In the genomic region with DNA sequence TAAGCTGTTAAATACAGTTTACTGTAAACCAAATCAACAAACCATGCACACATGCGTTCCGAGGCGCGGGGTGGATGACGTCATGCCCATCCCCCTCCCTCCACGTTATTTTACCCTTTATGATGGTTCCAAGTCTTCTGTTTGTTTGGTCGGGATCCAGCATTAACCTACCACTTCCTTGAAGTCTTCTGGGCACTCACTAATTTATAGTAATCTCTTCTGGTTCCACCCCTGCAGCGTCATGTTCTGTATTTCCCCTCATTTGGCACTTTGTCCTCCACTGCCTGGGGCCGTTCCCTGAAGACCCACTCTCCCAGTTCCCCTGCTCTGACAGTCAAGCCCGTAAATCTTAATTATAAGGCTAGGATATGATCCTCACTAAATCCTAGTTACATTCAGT, we compare ENCODE assay signal across 10 mouse cellular contexts.
DNase-seq lines count a peak whose midpoint lies in the region; ATAC-seq and TF ChIP-seq lines count a peak whose summit lies in the region.
"Had no signal": no experiment of that assay in that cellular context is flagged by ENCODE, and none has a peak within 500 bp of the region (broad histone marks: within the 10 kb centered on the region; RNA-seq: fewer than 3 reads in every experiment).

No protein-coding gene starts in this region.

- H3K9ac ChIP-seq in heart, embryonic 15.5 days: no peak overlapping the region
- no peak overlapping the region for H3K9ac ChIP-seq in liver, embryonic 16.5 days (ENCODE audit: low read depth, low read length)
- no peak overlapping the region for H3K9ac ChIP-seq in forebrain, postnatal 0 days
- H3K9ac ChIP-seq: hindbrain, embryonic 15.5 days had no signal

- H3K4me3 ChIP-seq in heart, embryonic 15.5 days: no peak overlapping the region
- no peak overlapping the region for H3K4me3 ChIP-seq in liver, embryonic 16.5 days (ENCODE audit: low read depth, low read length)
- H3K4me3 ChIP-seq in forebrain, postnatal 0 days (ENCODE audit: low read depth, low read length): no peak overlapping the region
- H3K4me3 ChIP-seq: hindbrain, embryonic 15.5 days had no signal

- H3K9me3 ChIP-seq in heart, embryonic 15.5 days (replicated peaks): no peaks in the 10 kb centered on the region
- H3K9me3 ChIP-seq in liver, embryonic 16.5 days (replicated peaks; ENCODE audit: control insufficient read depth, low read length): no peaks in the 10 kb centered on the region
- H3K9me3 ChIP-seq in forebrain, postnatal 0 days (ENCODE audit: low read length): no peaks in the 10 kb centered on the region
- H3K9me3 ChIP-seq: hindbrain, embryonic 15.5 days had no signal

- H3K4me2 ChIP-seq in heart, embryonic 15.5 days: no peak overlapping the region
- H3K4me2 ChIP-seq in liver, embryonic 16.5 days (ENCODE audit: low read depth, low read length): no peak overlapping the region
- peak overlapping the region; percentile 5; the same call in 1 of the 2 replicates for H3K4me2 ChIP-seq in forebrain, postnatal 0 days (ENCODE audit: low read depth)
- H3K4me2 ChIP-seq: hindbrain, embryonic 15.5 days had no signal

- TF ChIP-seq CTCF in forebrain, postnatal 0 days (IDR thresholded peaks at IDR 0.05; ENCODE audit: low read depth): no peak

- no peak for ATAC-seq in heart, embryonic 15.5 days (replicated peaks; ENCODE audit: insufficient number of reproducible peaks, insufficient read depth, low FRiP score, low read depth)
- no peak for ATAC-seq in liver, embryonic 16.5 days (ENCODE audit: low read depth)
- ATAC-seq in forebrain, postnatal 0 days: peak; percentile 34

- 77% methylated on average over 10 of the region's 10 CpGs for WGBS in heart, embryonic 15.5 days
- 70% methylated on average over 10 of the region's 10 CpGs for WGBS in liver, embryonic 16.5 days (ENCODE audit: insufficient replicate concordance)
- 36% methylated on average over 10 of the region's 10 CpGs for WGBS in forebrain, postnatal 0 days

- H3K27ac ChIP-seq in heart, embryonic 15.5 days: peak overlapping the region; percentile 33; the same call in 1 of the 2 replicates
- 0 out of 2 replicates have a peak overlapping the region, but pooled peaks have one; percentile 10 for H3K27ac ChIP-seq in liver, embryonic 16.5 days (ENCODE audit: low read length)
- H3K27ac ChIP-seq in forebrain, postnatal 0 days (ENCODE audit: low read depth, low read length): no peak overlapping the region
- H3K27ac ChIP-seq: hindbrain, embryonic 15.5 days had no signal

- DNase-seq in heart, adult 9 months (ENCODE audit: low spot score in 2 of 2): no peak
- DNase-seq in liver: no peak
- DNase-seq in forebrain, postnatal 0 days: no peak
- peak; percentile 27 for DNase-seq in mesoderm, embryonic 11.5 days (ENCODE audit: low read depth, low spot score)
- no peak for DNase-seq in urinary bladder, adult 2 months (ENCODE audit: low spot score)
- DNase-seq in layer of hippocampus, adult 9-10 months (ENCODE audit: low spot score): no peak
- DNase-seq: thymus, postnatal 36 days had no signal

- peaks cover 51% of the 10 kb centered on the region for H3K4me1 ChIP-seq in heart, embryonic 15.5 days (replicated peaks)
- peaks cover 3% of the 10 kb centered on the region for H3K4me1 ChIP-seq in liver, embryonic 16.5 days (ENCODE audit: control insufficient read depth, low read depth, low read length)
- H3K4me1 ChIP-seq in forebrain, postnatal 0 days (ENCODE audit: insufficient read depth): no peaks in the 10 kb centered on the region

- no peaks in the 10 kb centered on the region for H3K36me3 ChIP-seq in heart, embryonic 15.5 days
- no peaks in the 10 kb centered on the region for H3K36me3 ChIP-seq in liver, embryonic 16.5 days (ENCODE audit: control insufficient read depth, insufficient read depth)
- no peaks in the 10 kb centered on the region for H3K36me3 ChIP-seq in forebrain, postnatal 0 days (ENCODE audit: insufficient read depth)
- H3K36me3 ChIP-seq: hindbrain, embryonic 15.5 days had no signal

- no peaks in the 10 kb centered on the region for H3K27me3 ChIP-seq in heart, embryonic 15.5 days
- no peaks in the 10 kb centered on the region for H3K27me3 ChIP-seq in liver, embryonic 16.5 days (ENCODE audit: control insufficient read depth, insufficient read depth, low read depth, low read length)
- H3K27me3 ChIP-seq in forebrain, postnatal 0 days (ENCODE audit: insufficient read depth, low read length): no peaks in the 10 kb centered on the region
- H3K27me3 ChIP-seq: hindbrain, embryonic 15.5 days had no signal
